Mouse (Mus musculus) neural tube, embryonic 14.5 days (tissue): ENCODE results near the gene Rcbtb2. TPM values are rescaled to one million over a fixed set of nuclear protein-coding genes. Genes with fewer than 3 reads are reported as not detected.

Experiments
- ATAC-seq: fragments of 200-750 bp; cut with Nextera tagmentation; 2 replicates; pipeline ENCODE4 v1.8.0; 2017; ENCODE audit warnings: low read depth, mild to moderate bottlenecking, moderate TSS enrichment, moderate library complexity
- H3K27ac ChIP-seq: fragments of 300-500 bp; sonication (generic); 2 replicates; pipeline ENCODE4 v1.5.1; 2014; ENCODE audit warnings: low read depth, mild to moderate bottlenecking, control low read depth, low read length, moderate library complexity, mixed read lengths
- H3K27me3 ChIP-seq: fragments of 300-500 bp; sonication (generic); 2 replicates; pipeline ENCODE4 v1.6.1; 2014; ENCODE audit warnings: low read length; ENCODE audit not compliant: control insufficient read depth, insufficient read depth
- H3K36me3 ChIP-seq: fragments of 300-500 bp; sonication (generic); 2 replicates; pipeline ENCODE4 v1.6.1; 2014; ENCODE audit warnings: low read length, mixed read lengths; ENCODE audit not compliant: control insufficient read depth, insufficient read depth
- H3K4me1 ChIP-seq: fragments of 300-500 bp; sonication (generic); 2 replicates; pipeline ENCODE4 v1.6.1; 2014; ENCODE audit warnings: low read length; ENCODE audit not compliant: control insufficient read depth, insufficient read depth
- H3K4me2 ChIP-seq: fragments of 300-500 bp; sonication (generic); 2 replicates; pipeline ENCODE4 v1.6.1; 2014; ENCODE audit warnings: mild to moderate bottlenecking, low read depth, low read length, control low read depth
- H3K4me3 ChIP-seq: fragments of 300-500 bp; sonication (generic); 2 replicates; pipeline ENCODE4 v1.5.1; 2014; ENCODE audit warnings: low read depth, low read length, control low read depth, mixed read lengths
- H3K9ac ChIP-seq: fragments of 300-500 bp; sonication (generic); replicated peaks from 2 replicates; pipeline ENCODE4 v1.6.1; 2014; ENCODE audit warnings: low read depth, mild to moderate bottlenecking, control low read depth, low read length, mixed read lengths
- H3K9me3 ChIP-seq: fragments of 300-500 bp; sonication (generic); 2 replicates; pipeline ENCODE4 v1.6.1; 2016; ENCODE audit warnings: low read length; ENCODE audit not compliant: control insufficient read depth
- WGBS: fragments of 180-500 bp; shearing (Covaris S2); extraction: QIAGEN DNeasy Blood & Tissue Kit; methylation state at CpG from one replicate; pipeline ENCODE4 v1.1.7; 2014; 5-methylcytosine and 5-hydroxymethylcytosine counted together
- polyA plus RNA-seq: library from polyadenylated mRNA; unstranded; fragments of >200 nt; fragmentation: Nextera tagmentation; extraction: Ambion mirVana; gene quantifications from 2 replicates; pipeline ENCODE4 v1.2.1, GENCODE M21; 2014

The Rcbtb2 gene
- 61.2 and 69.7 TPM in 2 replicates for polyA plus RNA-seq

DNA sequence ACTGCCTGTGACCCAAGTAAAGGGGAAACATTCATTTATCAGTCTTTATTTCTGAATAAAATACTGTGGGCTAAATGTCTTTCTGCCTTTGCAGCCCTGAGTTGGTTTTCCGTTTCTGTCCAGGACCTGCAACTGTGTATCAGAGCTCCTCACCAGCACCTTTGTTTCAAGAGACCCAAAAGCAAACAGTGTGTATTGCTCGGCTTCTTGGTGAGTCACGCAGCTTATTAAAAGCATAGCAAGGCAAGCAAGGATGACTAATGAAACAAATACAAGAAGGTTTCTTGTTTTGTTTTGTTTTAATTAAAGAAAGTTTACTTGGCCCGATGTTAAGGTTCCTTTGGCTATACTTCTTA is at the start of gene Rcbtb2:
Gene Rcbtb2, plus strand, starts transcription at position 115 of the 356 bp plus-strand sequence.
- Histone ChIP-seq H3K9me3 (no peaks in the 10 kb centered on the region), H3K27ac (no peak within 1 kb of the TSS), H3K36me3 (no peaks in the 10 kb centered on the region), H3K4me1 (no peaks in the 10 kb centered on the region), H3K27me3 (no peaks in the 10 kb centered on the region), H3K9ac (no peak within 1 kb of the TSS), H3K4me2 (no peak within 1 kb of the TSS), H3K4me3 (no peak within 1 kb of the TSS)
- no peak for ATAC-seq
- WGBS, result 75% methylated on average over 4 of the region's 4 CpGs

DNA sequence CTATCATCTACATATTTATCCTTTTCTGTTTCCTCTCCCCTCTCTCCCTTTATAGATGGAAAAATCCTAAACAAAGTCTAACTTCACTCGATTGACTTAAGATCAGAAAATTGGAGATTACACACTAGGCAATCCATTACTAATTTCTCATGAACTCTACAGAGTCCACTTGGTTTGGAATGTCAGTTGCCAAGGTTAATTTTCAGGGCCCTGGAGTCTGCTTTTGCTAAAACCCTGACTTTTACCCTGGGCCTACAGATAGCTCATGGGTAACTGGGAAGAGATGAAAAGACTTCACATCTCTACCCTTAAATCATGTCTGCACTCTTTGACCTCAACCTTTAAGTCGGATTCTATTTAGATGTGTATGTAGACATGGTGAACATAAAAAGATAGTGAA is 39.3 kb upstream of the Rcbtb2 start:
- H3K9ac ChIP-seq, result no peak overlapping the region
- H3K4me1 ChIP-seq, result no peaks in the 10 kb centered on the region
- no peak for ATAC-seq
- H3K9me3 ChIP-seq, result no peaks in the 10 kb centered on the region
- 93% methylated on average over 2 of the region's 2 CpGs for WGBS
- no peak overlapping the region for H3K4me2 ChIP-seq
- H3K27ac ChIP-seq, result no peak overlapping the region
- no peaks in the 10 kb centered on the region for H3K27me3 ChIP-seq
- no peaks in the 10 kb centered on the region for H3K36me3 ChIP-seq
- H3K4me3 ChIP-seq, result no peak overlapping the region

DNA sequence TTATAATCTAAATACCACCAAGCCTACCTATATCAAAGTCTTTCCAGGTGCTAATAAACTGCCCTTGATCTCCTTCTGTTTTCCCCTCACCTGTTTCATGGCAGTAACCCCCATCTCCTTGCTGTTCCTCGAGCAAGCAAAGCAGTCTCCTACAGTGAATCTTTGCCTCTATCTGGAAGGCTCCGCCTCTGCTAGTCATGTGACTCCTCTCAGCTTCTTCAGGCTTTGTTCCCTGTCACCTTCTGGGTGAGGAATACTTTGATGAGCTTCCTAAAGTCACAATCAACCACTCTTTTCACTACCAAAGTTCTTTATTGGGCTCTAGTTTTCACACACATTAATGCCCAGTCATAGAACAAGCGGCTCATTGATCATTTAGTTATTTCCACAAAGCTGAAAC is 36.4 kb upstream of the Rcbtb2 start:
- no peak for ATAC-seq
- no peaks in the 10 kb centered on the region for H3K36me3 ChIP-seq
- no peak overlapping the region for H3K27ac ChIP-seq
- no peak overlapping the region for H3K4me3 ChIP-seq
- WGBS, result 51% methylated on average over 3 of the region's 3 CpGs
- H3K4me1 ChIP-seq, result no peaks in the 10 kb centered on the region
- H3K4me2 ChIP-seq, result no peak overlapping the region
- H3K9ac ChIP-seq, result no peak overlapping the region
- H3K27me3 ChIP-seq, result no peaks in the 10 kb centered on the region
- no peaks in the 10 kb centered on the region for H3K9me3 ChIP-seq

DNA sequence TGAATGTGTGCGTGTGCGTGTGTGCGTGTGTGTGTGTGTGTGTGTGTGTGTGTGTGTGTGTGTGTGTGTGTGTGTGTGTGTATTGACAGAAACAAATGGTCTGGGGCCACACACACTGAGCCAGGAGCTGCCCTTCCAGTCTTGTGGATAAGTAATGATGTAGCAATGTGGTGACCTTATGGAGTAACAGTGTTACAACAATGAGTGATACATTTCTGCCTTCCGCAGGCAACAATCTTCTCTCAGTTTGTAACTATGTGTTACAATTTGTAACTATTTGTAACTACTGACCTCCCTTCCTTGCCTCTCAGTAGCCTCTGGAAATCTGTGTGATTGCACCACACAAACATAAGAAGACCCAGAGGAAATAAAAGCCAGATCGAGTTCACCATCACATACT is 35.6 kb upstream of the Rcbtb2 start:
- no peak overlapping the region for H3K27ac ChIP-seq
- H3K4me1 ChIP-seq, result no peaks in the 10 kb centered on the region
- WGBS, result 88% methylated on average over 5 of the region's 5 CpGs
- no peak overlapping the region for H3K4me3 ChIP-seq
- no peaks in the 10 kb centered on the region for H3K36me3 ChIP-seq
- no peak overlapping the region for H3K4me2 ChIP-seq
- no peaks in the 10 kb centered on the region for H3K27me3 ChIP-seq
- no peak overlapping the region for H3K9ac ChIP-seq
- no peak for ATAC-seq
- no peaks in the 10 kb centered on the region for H3K9me3 ChIP-seq

DNA sequence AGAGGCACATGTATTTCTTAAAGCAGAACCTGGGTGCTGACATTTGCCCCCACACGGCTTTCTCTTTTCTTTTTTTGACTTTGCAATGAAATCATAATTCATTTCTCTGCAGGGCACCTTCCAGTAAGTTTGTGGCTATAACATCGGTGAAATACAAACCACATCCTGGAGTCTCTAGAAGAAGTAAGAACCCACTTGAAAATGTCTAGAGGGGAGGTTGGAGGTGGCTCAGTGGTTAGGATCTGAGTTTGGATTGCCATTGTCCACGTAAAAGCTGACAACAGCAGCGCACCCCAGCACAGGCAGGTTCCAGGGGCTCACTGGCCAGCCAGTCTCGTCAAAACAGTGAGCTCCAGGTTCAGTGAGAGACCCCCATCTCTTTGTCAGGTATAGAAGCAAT is 35.1 kb upstream of the Rcbtb2 start:
- no peaks in the 10 kb centered on the region for H3K36me3 ChIP-seq
- H3K27ac ChIP-seq, result no peak overlapping the region
- no peak for ATAC-seq
- H3K9ac ChIP-seq, result no peak overlapping the region
- H3K27me3 ChIP-seq, result no peaks in the 10 kb centered on the region
- H3K4me3 ChIP-seq, result no peak overlapping the region
- no peaks in the 10 kb centered on the region for H3K4me1 ChIP-seq
- no peak overlapping the region for H3K4me2 ChIP-seq
- WGBS, result 87% methylated on average over 5 of the region's 5 CpGs
- no peaks in the 10 kb centered on the region for H3K9me3 ChIP-seq

DNA sequence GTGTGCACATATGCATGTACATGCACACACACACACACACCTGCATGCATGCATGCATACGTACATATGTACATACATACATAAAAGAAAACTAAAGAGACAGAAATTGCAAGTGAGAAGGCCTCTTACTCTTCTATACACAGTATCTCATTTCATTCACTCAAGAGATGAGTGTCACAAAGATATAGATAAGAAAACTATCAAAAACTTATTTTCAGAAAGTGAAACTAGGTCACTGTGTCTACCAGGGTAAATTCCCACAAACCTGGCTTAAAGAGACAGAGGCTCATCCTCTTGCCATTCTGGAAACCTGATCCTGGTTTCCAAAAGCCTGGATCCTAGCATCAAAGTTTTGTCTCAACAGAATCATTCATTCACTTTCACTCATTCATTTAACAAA is 34.6 kb upstream of the Rcbtb2 start:
- WGBS, result 100% methylated on average over 1 of the region's 1 CpGs
- H3K4me1 ChIP-seq, result no peaks in the 10 kb centered on the region

DNA sequence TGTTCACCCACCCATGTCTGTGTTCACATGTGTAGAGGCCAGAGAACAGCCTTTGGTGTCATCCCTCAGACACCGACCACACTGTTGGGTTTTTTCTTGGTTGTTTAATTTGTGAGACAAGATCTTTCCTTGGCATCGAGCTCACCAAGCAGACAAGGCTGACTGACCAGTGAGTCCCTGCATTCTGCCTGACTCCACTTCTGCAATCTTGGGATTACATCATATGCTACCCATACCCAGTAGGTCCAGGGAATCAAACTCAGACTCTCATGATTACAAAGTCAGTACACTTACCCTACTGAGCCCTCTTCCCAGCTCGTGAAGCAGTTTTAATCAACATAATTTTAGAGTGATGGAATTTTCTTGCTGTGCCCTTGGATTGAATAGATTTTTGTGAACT is 30.0 kb upstream of the Rcbtb2 start:
- Histone ChIP-seq H3K4me3 (no peak overlapping the region), H3K4me2 (no peak overlapping the region), H3K9me3 (no peaks in the 10 kb centered on the region), H3K9ac (no peak overlapping the region), H3K4me1 (no peaks in the 10 kb centered on the region), H3K36me3 (no peaks in the 10 kb centered on the region), H3K27me3 (no peaks in the 10 kb centered on the region), H3K27ac (no peak overlapping the region)
- no peak for ATAC-seq
- 89% methylated on average over 3 of the region's 3 CpGs for whole genome bisulfite sequencing

More for the DNA sequence above, 34.6 kb upstream of the Rcbtb2 start:
- ATAC-seq, result no peak
- H3K36me3 ChIP-seq, result no peaks in the 10 kb centered on the region
- no peak overlapping the region for H3K4me2 ChIP-seq
- no peak overlapping the region for H3K27ac ChIP-seq
- no peaks in the 10 kb centered on the region for H3K9me3 ChIP-seq
- no peak overlapping the region for H3K9ac ChIP-seq
- no peaks in the 10 kb centered on the region for H3K27me3 ChIP-seq
- H3K4me3 ChIP-seq, result no peak overlapping the region

DNA sequence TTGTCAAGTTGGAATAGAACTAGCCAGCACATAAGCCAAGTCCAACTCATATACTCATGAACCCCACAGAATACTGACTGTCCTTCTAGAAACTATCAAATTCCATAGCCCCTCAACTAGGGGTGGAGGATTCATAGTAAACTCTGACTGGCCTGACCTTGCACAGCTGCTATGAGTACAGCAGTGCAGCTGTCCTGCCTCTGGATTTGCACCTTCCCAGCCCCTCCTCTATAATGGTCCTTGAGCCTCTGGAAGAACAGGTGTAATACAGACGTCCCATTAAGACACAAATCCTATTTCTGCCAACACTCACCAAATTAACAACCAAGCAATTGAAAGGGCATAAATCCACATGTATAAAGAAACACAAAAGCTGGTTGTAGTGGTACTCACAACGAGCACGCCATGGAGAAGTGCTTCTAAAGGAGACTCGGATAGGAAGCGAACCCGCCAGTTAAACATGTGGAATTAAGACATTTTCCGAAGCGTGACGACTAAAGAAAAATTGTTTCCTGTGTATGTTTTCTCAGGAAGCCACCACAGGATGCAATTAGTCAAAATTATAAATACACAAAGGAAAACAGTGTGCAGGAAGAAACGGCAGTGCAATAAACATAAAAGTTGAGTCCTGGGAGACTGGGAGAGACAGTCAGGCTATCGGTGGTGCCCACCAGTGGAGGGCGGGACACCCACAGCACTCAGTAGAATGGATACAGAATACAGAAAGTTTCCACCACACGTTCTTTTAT is 27.9 kb upstream of the Rcbtb2 start:
- Histone ChIP-seq H3K27ac (no peak overlapping the region), H3K4me2 (no peak overlapping the region), H3K9me3 (no peaks in the 10 kb centered on the region), H3K4me3 (no peak overlapping the region), H3K27me3 (no peaks in the 10 kb centered on the region), H3K9ac (no peak overlapping the region), H3K36me3 (no peaks in the 10 kb centered on the region), H3K4me1 (no peaks in the 10 kb centered on the region)
- WGBS, result 69% methylated on average over 13 of the region's 13 CpGs
- ATAC-seq, result no peak

DNA sequence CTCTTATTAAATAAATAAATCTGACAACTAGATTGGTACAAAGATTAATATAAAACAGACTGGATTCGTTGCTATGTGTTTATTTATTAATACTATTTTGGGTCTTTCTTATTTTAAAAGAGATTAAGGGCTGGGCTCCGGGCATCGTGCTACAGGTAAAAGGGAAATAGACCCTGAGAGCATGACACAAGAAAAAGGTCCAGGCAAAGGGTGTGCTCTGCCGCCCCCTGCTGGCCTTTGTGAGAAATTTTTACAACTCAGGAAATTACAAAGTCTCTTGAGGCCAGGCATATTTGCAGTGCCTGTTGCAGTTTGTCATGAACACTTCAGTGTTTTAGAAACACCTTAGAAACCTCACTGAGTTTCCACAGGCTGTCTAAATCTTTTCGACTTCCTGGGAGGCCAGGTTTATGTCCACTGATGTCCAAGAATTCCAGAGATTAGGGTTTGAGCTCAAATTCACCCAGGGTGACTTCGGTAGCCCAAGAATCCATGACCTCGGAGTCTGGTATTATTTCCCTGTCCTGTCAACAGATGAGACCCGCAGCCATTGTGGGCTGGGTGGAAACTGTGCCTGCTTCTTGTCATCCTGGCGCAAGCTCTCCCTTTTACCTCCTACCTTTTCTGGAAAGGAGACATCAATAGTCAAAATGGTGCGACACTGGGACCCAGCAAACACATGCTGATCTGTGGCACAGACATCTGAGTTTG is 24.0 kb upstream of the Rcbtb2 start:
- Histone ChIP-seq H3K9ac (no peak overlapping the region), H3K9me3 (no peaks in the 10 kb centered on the region), H3K4me2 (no peak overlapping the region), H3K4me3 (no peak overlapping the region), H3K36me3 (no peaks in the 10 kb centered on the region), H3K27ac (no peak overlapping the region), H3K4me1 (no peaks in the 10 kb centered on the region), H3K27me3 (no peaks in the 10 kb centered on the region)
- ATAC-seq, result no peak
- WGBS, result 44% methylated on average over 10 of the region's 10 CpGs
